Mouse (Mus musculus) cerebellum, postnatal 36 days (tissue): ENCODE measurements around the gene Irak4.

Experiments used
- DNase-seq, 2 experiments: peaks; one replicate each; pipeline ENCODE4 v3.0.0; 2021 to 2022; ENCODE audit warnings: mixed read lengths in 2 of 2

The Irak4 gene

DNA sequence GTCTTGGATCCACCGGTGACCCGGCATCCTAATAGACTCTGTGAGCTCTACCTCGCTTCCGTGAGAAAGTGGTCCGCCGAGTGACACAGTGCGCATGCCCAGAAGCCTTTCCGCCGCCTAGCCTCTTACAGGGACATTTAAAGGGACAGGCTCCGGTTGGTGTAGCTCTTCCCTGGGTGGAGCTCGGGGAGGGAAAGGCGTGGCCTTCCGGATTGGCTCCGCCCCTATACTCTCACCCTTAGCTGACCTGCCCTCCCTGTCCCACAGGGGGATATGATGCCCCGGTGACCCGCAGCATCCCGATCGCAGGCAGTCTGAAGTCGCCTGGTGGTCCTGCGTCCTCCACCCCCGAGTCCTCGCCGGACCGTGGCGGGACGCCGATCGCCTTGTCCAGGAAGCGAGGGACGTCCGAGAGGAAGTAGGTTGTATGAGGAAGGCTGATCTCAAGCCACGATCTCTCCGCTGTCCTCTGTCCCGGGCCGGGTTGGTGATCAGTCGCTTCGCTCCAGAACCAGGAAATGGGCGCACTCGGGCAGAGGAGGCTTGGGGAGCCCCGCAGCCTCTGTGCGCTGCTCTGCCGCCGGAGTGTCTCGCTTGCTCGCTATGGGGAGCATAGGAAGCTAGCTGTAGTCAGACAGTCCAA, at the start of gene Irak4, which contains the start of gene Pus7l:
TSS of gene Irak4 (plus strand) at position 235 of the 643 bp plus-strand sequence.
TSS of gene Pus7l (minus strand) at position 139 of the 643 bp plus-strand sequence.
- peak; percentile 87 to 89 for DNase-seq

DNA sequence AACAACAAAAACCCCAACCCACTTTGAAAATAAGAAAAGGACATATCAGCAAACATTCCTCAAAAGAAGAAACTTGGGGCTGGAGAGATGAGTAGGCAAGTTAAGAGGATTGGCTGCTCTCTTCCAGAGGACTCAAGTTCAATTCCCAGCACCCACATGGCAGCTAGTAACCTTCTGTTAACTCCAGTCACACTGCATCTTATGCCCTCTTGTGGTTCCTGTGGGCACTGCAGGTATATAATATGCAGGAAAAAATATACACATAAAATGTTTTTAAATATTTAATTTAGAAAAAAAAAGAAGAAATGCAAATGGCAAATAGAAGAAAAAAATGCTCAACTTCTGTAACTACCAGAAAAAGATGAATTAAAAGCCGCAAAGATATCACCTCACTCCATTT, 49.0 kb upstream of the Irak4 start:
- DNase-seq: no peak

DNA sequence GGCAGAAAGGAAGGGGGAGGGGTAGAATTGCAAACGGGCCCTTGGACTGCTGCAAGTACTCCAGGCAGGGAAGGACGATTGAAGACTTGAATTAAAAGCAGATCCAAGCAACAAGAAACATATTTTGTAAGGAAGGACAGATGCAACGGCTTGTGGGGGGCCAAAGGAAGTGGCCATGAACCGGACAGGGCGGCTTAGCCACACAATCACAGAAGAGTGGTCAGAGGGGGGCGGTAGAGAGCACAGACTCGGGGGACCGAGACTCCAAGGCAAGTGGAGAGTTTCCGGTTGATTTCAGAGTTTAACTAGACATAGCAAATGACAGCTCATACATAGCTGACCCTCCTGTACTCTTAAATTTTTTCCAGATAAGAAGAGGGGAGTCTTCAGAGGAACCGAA, 47.5 kb upstream of the Irak4 start:
- no peak for DNase-seq

DNA sequence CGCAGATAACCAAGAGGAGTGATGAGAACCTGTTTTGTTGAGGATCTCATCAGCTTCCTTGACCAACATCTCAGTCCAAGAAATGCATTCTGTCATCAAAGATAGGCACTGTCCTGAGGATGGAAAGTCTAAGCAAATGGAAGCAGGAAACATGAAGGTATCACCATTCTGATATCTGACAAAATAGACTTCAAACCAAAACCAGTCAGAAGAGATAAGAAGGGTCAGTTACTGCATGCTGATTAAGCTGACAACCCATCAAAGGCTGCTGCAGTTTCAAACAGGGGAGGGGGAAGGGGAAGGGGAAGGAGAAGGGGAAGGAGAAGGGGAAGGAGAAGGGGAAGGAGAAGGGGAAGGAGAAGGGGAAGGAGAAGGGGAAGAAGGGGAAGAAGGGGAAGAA, 44.2 kb upstream of the Irak4 start:
- no peak for DNase-seq

DNA sequence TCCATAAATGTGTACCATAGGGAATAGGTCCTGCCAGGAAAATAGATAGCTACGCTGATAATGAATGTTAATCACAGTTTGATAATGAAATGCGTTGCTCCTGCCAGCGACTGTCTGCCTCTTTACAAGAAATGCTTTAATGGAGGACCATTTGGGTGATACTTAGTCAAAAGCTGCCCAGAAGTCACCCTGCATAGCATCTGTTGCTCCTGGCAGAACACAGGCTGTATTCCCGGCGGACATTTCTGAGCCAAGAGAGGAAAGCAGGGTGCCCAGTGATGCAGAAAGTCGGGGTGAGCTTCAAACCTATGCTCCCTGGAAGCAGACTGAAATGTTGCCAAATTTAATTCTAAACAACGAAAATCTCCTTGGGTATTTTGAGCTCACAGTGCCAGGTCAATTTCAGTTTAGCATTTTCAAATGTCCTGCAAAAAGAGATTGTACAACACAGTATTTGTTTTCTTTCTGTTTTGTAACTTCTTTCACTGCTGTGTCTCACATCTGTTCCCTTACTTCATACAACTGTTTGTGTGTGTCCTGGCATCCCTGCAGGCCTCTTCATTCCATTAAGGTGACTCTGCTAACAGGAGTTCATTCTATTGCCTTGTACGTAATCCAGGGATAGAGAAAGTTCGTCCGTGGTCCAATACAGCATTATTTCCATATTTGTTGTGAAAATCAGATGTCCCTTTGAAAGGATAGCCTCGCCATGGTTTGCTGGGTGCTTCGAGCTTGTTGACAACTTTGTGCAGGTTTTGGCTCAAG, 39.8 kb upstream of the Irak4 start:
- no peak for DNase-seq

DNA sequence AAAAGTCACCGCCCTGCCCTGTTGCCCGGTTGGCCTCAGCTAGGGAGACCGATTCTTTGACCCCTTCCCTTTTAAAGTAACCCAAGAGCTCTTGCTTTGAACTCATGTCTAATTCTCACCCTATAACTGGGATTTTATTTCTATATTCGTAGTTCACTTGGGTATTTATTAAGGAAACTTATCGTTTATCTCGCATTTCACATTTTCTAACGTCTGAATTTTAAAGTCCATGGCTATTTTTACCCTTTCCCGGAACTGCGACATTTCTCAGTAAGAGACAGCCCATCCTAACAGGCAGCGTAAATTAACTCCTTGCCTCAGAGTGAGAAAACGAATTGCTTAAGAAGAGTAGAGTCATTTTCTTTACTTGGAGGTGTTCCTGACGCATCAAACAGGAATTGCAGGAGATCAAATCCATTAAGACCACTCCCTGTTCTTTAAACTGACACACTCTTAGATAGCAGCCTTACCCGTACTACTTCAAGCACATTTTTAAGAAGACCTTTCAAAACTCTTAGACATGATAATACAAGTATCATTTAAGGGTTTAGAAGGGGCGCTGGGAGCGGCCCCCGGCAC, 25.4 kb upstream of the Irak4 start:
- DNase-seq: no peak

DNA sequence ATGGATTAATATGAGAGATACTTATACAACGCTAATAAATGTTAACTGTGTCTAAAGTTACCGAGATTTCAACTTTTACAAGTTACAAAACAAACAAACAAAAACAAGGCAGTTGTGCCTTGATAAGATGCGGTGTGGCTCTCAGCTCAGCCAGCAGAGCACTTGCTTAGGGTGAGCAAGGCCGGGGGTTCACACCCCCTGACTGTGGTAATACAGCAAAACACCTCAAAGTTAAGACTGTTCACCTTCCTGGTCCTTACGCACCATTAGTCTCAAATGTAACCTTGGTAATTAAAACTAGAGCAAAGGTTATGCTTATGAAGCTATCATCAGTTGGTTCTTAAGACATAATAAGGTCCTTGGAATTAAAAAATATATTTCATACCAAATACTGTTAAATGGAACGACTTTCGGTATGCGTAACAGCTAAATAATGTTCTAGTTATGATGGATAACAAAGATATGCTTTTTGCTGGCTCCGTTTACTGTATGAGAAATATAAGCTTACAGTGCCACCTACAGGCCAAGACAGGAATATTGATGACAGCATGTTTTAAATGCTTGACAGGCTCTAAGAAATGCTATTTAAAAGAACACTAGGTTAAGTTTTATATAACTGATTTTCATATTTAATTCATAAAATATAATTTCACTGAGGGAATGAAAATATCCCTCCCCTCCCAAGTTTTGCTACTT, 23.1 kb upstream of the Irak4 start:
- DNase-seq: peak in 1 of 2 experiments; percentile 46

DNA sequence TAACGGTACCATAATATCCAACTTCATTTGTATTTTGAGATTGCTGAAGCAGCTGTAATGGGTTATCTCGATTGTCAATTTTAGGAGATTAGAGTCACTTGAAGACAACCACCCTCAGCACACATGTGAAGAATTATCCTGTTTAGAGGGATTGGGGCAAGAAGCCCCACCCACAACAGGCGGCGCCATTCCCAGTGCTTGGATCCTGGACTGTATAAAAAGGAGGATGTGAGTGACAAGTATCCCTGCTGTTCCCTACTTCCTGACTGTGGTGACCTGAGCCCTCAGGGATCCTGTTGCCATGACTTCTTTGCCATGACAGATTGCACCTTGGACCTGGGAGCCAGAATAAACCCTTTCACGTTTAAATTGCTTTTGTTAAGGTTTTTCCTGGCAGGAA, 22.5 kb upstream of the Irak4 start:
- no peak for DNase-seq

DNA sequence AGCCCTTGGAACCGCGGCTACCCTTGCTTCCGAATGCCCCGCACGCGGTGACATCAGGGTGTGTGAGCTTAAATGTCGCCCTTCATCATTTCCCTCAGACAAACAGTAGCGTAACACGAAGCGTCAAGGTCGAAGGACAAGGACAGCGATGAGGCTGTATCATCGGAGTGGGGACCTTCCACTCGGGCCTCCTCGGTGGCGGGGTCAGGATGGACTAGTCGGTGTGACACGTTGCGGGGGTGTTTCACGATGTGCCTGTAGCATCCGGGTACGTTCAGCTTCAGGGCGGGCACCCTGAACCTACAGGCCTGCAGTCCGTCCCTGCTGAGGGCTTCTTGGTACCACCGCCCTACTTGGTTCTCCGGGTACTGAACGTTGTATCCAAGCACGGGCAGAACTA, 20.2 kb upstream of the Irak4 start:
- no peak for DNase-seq

DNA sequence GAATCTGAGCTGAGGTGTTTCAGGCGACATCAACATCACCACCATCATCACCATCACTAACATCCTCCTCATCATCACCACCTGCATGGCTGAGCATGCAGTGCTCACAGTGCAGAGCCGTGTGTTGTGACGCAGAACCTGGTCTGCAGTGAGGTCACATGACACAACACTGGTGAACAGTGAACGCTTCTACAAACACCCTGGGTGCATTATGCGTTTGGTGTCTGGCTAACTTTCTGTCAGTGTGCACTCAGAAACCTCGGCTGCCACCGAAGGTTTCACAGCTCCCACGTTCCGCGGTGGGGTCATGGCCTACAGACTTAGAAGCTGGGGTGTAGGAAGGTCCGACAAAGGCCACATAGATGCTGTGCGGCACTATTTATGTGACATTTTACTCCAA, 18.5 kb upstream of the Irak4 start:
- DNase-seq: no peak

DNA sequence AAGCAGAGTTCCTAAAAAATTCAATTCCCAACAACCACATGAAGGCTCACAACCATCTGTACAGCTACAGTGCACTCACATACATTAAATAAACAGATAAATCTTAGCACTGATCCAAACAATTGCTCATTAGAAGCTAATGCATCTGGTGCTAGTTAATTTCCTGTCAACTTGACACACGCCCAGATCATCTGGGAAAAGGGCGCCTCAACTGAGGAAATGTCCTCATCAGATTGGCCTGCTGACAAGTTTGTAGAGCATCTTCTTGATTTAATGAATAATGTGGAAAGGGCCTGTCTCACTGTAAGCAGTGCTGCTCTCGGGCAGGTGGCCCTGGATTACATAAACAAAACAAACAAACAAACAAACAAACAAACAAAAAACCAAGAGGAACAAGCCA, 12.9 kb upstream of the Irak4 start:
- DNase-seq: no peak

DNA sequence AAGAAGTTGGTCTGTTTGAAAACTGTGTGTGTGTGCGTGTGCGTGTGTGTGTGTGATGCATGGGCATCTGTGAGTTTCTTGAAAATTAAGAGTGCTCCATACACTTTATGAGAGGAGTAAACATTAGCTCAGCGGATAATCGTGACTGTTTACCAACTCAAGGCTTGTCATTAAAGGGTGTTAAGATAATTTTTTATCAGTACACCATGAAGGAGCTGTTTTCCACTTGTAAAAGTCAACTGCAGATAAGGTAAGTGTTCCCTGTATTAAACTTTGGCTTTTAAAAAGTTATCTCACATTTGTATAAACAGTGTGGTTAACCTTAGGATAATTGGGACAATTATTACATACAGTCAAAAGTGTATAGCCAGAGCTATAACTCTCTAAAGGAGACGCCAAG, 11.1 kb upstream of the Irak4 start:
- no peak for DNase-seq

DNA sequence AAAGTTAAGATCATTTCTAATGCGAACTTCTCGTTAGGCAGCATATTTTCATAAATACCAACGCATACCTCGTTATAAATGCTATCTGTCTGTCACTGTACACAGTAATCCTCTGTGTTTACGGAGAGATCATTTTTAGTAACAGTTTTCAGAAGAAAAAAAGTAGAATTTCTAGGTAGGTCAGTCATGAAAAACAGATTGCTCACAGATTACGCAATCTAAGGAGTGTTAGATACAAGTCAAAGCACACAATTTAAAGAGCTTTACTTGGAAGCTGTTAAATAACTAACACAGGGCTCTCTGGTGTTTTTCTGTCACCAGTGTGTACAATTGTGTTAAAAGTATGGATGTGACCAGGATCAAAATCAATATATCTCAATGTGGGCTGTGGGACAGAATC, 10.5 kb upstream of the Irak4 start:
- no peak for DNase-seq

DNA sequence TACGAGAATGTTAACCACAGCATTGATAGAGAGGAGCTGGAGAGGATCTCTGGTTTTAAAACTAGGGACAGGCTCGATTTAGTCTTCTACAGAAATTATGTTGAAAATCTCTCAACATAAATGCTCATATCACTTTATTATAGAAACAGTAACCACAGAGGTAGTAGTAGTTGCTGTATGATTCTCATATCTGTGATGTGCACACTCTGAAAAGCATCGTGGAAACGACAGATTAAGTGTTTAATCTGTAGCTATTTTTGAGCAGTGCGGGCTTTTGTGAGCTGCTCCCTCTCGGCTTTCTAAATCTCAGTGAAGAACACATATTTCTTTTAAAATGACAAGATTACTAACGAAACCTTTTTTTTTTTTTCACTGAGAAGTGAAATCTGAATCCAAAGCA, 7.9 kb upstream of the Irak4 start:
- DNase-seq: no peak

DNA sequence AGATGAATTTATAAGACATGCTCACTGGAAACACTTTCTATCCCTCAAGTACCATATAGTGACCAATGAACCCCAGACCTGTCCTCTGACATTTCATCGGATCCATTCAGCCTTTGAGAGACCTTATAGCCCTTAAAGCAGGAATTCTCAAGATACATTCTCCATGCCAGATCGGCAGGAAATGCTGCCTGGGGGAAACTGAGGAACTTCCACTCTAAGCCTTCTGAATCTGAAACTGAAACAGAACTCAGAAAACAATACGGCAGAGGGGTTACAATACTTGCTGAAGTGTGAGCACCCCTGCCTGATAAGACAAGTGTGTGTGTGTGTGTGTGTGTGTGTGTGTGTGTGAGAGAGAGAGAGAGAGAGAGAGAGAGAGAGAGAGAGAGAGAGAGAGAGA, 4.1 kb upstream of the Irak4 start:
- no peak for DNase-seq

DNA sequence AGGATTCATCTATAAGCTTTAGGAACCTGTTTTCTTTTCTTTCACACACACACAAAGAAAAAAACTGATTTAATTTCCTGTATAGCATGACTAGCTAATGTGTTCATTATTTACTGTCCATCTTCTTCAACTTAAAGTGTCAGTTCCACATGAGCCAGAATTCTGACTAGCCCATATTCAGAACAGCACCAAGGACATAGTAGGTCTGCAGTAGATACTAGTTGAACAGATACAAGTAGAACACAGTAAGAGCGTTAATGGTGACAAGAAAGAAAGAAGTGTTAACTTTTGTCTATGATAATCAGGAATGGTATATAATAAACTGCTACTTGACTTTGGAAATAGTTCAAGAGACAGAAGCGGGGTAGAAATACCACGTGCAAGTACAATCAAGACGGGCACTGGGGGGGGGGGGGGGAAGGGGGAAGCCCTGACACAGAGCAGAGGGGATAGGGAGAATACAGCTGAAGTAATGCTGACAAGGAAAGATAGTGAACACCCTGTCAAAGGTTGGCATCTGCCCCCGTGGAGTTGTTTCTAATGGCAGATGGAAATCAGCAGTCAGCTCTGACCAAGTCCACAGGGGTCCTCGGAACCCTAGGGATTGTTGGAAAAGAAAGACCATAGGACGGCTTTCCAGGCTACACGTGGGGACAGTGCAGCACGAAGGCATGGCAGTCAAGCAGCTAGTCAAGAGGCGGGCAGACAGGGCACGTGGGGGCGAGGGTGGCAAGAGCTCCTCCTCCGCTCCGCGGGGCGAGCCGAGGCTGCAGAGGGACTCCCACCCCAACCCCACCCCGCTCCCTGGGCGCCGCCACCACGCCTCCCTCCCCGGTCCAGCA, 655 bp upstream of the Irak4 start:
- no peak for DNase-seq

DNA sequence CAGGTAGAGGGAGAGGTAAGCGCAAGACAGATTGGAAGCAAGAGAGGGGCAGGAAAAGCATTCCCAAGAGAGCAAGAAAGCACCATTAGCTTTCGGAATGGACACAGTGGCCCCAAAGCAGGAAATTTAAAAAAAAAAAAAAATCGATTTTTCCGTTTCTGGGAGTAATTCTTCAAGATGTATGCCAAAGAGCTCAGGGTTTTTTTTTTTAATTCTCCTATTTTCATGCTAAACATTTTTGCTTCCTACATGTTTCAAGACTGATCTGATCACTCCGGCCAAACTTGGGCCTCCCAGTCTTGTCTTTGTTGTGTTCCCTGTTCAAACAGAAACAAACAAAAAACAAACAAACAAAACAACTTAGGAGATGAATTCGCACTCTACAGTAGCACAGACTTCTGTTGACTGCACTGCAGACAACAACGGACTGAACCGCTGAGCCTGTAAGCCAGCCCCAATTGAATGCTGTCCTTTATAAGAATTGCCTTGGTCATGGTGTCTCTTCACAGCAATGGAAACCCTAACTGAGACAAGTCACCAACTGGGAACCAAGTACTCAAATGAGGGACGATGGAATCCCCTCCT, 701 bp downstream of the Irak4 start:
- no peak for DNase-seq

DNA sequence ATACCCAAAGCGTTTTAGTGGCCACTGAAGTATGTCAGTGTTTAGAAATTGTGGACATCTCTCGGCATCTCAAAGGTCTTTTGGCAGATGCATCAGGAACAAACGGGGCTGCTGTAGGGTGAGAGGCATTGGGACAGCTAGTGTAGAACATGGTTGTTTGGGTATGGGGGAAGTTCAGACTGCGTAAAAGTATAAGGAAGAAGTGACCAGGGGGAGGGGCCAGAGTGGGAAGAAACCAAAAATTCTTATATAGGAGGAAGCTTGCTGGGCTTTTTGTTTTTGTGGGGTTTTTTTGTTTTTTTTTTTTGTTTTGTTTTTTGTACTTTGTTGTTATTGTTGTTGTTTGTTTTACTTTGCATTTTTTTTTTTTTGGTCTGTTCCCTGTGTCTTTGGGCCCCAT, 1.4 kb downstream of the Irak4 start:
- no peak for DNase-seq

DNA sequence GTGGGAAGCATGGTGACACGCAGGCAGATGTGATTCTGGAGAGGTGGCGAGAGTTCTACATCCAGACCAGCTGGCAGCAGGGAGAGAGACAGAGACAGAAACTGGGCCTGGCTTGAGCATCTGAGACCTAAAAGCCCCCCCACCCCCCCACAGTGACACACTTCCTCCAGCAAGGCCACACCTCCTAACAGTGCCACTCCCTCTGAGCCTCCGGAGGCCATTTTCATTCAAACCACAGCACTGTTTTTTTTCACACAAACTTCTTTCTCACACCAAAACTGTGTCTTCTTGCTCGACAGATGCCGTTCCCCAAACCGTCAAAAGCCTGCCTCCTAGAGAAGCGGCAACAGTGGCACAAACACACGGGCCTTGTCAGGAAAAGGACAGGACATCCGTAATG, 10.1 kb downstream of the Irak4 start:
- DNase-seq: no peak

DNA sequence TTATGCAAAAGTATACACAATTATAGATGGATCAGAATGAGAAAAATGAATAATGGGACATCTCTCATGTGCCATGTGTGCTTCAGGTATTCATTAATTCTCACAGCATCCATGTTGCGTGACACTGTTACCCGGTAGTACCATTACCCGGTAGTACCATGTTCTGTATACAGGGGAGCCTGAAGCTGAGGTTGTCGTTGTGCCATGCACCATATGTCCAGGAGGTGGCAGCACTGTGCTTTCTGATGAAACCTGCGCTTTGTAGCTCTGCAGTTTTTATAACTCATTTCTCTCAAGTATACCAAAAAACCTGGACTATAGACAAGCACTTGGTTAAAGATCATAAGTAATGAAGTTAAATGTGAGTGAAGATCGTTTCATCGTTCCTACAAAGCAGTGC, 14.0 kb downstream of the Irak4 start:
- DNase-seq: peak; percentile 84 to 89

DNA sequence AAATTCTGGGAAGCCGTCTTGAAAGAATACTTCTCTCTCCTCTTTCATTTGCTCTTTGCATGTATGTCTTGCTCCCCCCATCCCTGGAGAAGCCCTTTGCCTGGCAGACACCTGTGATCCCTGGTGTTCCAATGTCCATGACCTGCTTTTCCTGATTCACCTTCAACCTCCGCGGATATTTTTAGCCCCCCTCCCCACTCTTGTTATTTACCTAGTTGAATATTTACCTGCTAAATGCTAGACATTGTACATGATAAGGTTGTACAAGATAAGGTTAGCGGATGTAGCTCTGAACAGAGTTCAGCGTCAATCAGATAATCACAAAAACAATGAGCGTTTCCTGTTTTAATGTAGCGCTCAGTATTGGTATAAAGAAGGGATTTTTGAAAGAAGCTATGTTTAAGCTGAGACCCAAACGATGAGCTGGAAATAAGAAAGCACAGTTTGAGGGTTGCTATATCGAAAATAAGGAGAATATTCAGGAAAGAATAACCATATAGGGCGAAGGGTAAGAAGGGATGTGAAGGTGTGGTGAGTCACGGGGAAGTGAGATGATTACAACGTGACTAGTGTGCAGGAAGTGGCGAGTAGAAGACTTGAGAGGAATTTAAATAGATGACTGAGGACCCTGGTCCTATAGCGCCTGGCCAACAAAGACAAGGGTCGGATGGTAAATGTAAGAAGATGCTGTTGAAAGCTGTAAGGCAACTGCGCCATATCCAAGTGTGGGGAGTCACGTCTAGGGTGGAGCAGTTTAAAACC, 15.6 kb downstream of the Irak4 start:
- no peak for DNase-seq

DNA sequence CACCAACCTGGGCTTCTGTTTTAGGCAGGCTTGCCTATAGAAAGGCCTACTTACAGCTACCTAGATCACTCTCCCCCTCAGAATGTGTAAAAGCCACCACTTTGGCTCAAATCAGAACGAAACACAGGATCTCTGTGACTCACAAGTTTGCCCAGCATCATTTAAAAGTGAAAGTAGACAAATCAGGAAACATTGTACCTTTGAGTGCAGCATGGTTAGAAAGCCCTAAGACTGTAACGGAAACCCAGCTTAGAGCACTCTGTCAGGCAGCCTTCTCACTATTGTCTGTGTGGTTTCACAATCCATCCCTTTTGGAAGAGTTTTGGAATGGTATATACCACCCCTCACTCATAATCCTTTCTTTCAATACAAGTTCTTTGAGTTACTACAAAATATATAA, 21.5 kb downstream of the Irak4 start:
- DNase-seq: no peak
